Mouse (Mus musculus) A20 (cell line): ENCODE data around the gene Banp.
A peak's percentile ranks its signal among the peaks of the same experiment; 100 is the strongest.

ENCODE experiments used
- DNase-seq: peaks from one replicate; pipeline ENCODE4 v3.0.0-alpha.2; 2011; ENCODE audit warnings: low read depth, low spot score

The Banp gene

GRCm38 (mm10) chr8:121926266-121926665, 23.3 kb upstream of the Banp start:
- DNase-seq = no peak

- DNase-seq = peak; percentile 78
Observed at GRCm38 (mm10) chr8:121927316-121927715, 22.2 kb upstream of the Banp start.

- no peak for DNase-seq
Observed at GRCm38 (mm10) chr8:121930047-121930446, 19.5 kb upstream of the Banp start.

DNA sequence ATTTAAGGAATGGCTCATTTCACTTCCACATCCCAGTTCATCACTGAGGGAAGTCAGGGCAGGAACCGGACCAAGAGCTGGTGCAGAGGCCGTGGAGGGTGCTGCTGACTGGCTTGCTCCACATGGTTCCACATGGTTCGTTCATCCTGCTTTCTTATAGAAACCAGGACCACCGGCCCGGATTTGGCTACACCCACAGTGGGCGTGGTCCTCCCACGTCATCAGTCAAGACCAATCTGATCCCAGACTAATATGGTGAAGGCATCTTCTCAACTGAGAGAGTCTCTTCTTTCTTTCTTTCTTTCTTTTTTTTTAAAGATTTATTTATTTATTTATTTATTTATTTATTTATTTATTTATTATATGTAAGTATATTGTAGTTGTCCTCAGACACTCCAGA, 18.0 kb upstream of the Banp start:
- DNase-seq = no peak

DNA sequence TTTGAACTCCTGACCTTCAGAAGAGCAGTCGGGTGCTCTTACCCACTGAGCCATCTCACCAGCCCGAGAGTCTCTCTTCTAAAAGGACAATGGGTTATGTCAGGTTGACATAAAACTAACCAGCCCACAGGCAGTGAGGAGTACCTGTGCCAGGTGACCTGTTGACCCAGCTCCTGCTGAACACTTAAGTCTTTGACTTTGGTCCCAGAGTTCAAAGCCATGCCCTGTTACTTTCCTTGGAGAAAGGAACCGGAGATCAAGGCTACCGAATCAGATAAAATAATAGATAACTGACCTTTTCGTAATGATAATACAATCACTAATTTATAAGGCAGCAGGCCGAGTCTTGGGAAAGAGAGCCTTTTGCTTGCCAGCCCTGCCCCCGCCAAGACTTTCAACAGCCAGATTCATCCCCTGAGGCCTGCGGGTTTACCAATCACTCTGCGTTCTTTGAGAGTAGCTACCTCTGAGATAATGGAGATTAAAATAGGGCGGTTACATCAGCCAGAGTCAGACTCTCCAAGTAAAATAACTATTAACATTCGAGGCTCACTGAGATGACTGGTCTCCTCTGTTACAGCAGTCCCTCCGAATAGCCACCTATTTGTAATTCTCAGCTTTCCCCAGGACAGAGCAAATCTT, 17.4 kb upstream of the Banp start:
- no peak for DNase-seq

GRCm38 (mm10) chr8:121932668-121933520, 16.7 kb upstream of the Banp start:
- peak; percentile 41 for DNase-seq

- DNase-seq = peak; percentile 65
Observed at GRCm38 (mm10) chr8:121934506-121934905, 15.0 kb upstream of the Banp start.

- no peak for DNase-seq
Observed at GRCm38 (mm10) chr8:121934923-121935322, 14.6 kb upstream of the Banp start.

GRCm38 (mm10) chr8:121935341-121936294, 13.9 kb upstream of the Banp start:
- DNase-seq = no peak

DNA sequence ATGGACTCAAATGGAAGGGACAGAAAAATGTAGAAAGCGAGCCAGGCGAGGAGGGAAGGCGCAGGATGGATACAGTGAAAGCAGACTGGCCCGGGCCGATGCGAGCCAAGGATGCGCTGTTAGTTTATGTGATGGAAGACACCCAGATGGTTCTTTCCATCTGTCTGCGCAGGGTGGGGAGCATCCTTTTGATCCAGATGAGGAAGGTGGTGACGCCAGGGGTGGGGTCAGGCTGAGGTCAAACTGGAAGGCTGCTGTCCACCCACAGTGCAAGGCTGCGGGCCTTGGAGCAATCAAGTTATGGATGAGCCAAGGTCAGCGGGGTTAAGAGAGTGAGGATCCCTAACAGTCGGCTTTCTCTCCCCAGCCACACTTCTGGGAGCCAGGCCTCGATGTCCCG, 13.2 kb upstream of the Banp start:
- no peak for DNase-seq

- DNase-seq = no peak
Observed at GRCm38 (mm10) chr8:121938732-121939131, 10.8 kb upstream of the Banp start.

DNA sequence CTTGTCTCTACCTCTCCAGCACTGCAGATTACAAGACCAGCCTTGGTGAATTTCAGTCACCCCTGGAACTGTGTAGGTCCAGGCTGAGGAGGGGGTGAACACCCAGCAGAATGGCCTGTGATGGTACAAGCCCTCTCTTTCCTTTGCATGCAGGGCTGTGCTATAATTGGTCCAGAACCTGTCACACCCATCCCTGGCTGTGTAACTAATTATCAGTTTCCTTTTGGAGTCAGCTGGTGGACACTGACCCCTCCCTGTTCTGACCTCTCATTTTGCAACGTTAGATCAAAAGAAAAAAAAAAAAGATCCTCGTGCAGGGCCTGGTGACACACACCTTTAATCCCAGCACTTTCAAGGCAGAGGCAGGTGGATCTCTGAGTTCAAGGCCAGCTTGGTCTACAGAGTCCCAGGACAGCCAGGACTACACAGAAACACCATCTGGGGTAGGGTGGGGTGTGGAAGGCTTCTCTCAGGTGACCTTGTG, 6.5 kb upstream of the Banp start:
- DNase-seq = no peak

DNA sequence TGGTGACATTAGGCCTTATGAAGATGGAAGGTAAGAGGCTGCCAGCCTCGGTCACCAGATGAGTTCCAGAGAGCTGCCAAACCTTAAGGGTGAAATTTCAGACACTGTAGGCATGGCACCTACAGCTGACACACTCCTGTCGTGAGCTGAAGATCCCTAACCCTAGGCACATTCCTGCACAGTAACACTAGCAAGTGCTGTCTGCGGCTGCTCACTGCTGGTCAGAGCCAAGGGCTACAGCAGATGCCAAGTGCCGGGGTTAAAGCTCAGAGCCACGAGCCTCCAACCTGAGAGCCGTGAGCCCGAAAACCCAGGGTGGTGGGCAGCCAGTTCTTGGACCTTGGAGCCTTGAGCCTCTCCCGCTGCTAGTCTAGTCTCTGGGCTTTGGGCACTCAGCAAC, 5.8 kb upstream of the Banp start:
- DNase-seq = no peak

DNA sequence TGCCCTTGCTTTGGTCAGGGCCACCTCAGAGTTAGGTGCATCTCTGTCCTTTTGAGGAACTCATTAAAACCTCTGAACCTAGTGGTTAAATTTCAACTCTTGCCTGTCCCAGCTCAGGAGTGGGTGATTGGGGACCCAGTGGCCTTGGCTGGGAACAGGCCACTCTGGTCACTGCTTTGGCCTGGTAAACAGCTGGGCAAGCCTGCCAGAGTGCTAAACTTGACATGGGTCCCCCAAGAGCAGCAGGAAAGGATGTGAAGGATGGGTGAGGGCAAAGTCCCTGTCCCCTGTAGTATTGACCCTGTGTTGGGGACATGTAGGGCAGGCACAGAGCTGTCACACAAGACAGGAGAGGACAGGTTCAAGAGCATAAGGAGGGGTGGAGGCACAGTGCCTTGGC, 4.7 kb upstream of the Banp start, which contains the start of gene Car5a:
Gene Car5a, minus strand, starts transcription at position 74 of the 400 bp plus-strand sequence.
- DNase-seq = no peak

GRCm38 (mm10) chr8:121946351-121946750, 3.2 kb upstream of the Banp start:
- DNase-seq = no peak

- no peak for DNase-seq
Observed at GRCm38 (mm10) chr8:121947047-121947752, 2.4 kb upstream of the Banp start.

- peak; percentile 90 for DNase-seq
Observed at GRCm38 (mm10) chr8:121947753-121948141, 1.8 kb upstream of the Banp start.

DNA sequence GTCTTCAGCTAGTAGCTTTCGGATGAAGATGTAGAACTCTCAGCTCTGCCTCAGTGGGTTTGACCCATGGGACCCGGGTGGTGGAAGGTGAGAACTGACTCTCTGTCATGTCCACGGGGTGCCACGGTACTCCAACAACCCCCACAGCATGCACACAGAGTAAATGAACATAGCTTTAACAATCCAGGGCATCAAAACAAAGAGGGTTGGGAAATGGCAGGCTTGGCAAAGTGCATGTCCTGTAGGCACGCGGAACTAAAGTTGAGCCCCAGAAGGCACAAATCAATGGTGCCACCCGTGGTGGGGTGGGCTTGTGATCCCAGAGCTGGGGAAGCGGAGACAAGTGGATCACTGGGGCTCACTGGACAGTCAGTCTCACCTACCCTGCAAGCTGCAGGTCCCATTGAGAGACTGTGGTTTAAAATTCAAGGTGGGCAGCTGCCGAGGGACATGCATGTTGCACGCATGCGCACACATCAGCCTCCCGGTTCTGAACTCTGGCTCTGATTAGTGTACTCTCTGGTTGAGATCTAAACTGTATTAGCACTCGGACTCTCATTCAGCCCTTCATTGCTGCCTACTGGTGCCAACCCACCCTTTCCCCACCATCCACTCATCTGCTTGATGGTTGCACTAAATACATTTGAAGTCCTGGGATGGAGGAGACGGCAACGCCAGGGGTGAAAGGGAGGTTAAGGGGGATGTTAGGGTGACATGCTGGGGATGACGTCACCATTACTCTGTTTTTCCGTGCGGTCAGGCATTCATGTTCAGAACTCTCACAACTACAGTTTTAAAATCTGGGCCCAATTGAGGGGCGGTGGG, 1.0 kb upstream of the Banp start:
- peak; percentile 91 for DNase-seq

DNA sequence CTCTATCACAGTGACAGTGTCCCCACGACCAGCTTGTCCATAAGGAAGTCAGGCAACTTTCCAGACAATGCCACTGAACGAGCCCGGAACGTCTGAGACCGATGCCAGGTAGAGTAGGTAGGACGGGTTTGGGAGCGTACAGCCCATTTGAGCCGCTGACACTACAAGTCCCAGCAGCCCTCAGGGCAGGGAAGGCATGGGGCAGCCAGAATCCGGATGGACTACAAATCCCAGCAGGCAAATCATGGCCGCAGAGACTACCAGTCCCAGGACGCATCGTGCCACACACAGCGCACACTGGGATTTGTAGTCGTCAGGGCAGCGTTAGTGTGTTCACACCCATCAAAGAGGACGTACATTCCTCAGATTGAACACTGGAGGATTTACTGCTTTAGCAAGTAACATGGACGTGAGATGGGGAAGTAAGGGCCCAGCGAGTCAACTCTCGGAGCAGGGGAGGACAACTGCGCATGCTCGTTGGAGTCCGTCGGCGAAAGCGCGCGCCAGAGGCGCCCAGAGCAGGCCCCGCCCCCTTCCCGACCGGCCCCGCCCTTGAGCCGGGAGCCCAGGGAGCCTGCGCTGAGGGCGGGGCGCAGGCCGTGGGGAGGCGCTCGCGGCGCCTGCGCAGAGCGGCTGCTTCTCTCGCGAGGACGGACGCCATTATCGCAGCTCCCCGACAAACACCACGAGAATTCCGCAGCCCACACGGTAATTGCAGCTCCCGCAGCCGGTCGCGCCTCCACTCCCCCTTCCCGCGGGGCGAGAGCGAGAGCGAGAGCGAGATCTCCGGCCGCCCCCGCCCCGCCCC, 595 bp downstream of the Banp start:
- DNase-seq = peak; percentile 99
